Comparison of ENCODE assay signal across 11 mouse cellular contexts in genomic region chr7:49290308-49290707, GRCm38 (mm10).
"Had no signal": no experiment of that assay in that cellular context is flagged by ENCODE, and none has a peak within 500 bp of the region (broad histone marks: within the 10 kb centered on the region; RNA-seq: fewer than 3 reads in every experiment).

No protein-coding gene starts in this region.

- H3K27me3 ChIP-seq: limb, embryonic 13.5 days; liver, embryonic 13.5 days; midbrain, embryonic 12.5 days had no signal

- H3K9ac ChIP-seq: hindbrain, embryonic 14.5 days; limb, embryonic 13.5 days; liver, embryonic 13.5 days; midbrain, embryonic 12.5 days had no signal

- DNase-seq: kidney, adult 11 months; left cerebral cortex, postnatal 4 days; liver, embryonic 13.5 days; lung, adult 18-20 months; right cerebral cortex, adult 18-20 months; right cerebral cortex, postnatal 25 days; thymus, postnatal 36 days had no signal

- H3K9me3 ChIP-seq: liver, embryonic 13.5 days; midbrain, embryonic 12.5 days had no signal

- ATAC-seq: midbrain, embryonic 16.5 days had no signal

- H3K4me3 ChIP-seq: limb, embryonic 13.5 days; liver, embryonic 13.5 days; midbrain, embryonic 12.5 days had no signal

- H3K4me2 ChIP-seq: hindbrain, embryonic 14.5 days; limb, embryonic 13.5 days; liver, embryonic 13.5 days; midbrain, embryonic 12.5 days had no signal

- H3K4me1 ChIP-seq: limb, embryonic 13.5 days; midbrain, embryonic 12.5 days had no signal

- H3K27ac ChIP-seq: hindbrain, embryonic 14.5 days; limb, embryonic 13.5 days; liver, embryonic 13.5 days; midbrain, embryonic 12.5 days had no signal

- H3K36me3 ChIP-seq: limb, embryonic 13.5 days; liver, embryonic 13.5 days; midbrain, embryonic 12.5 days had no signal
